Mouse (Mus musculus): Measurements from ENCODE around the gene Ubl3.

Ubl3 gene

DNA sequence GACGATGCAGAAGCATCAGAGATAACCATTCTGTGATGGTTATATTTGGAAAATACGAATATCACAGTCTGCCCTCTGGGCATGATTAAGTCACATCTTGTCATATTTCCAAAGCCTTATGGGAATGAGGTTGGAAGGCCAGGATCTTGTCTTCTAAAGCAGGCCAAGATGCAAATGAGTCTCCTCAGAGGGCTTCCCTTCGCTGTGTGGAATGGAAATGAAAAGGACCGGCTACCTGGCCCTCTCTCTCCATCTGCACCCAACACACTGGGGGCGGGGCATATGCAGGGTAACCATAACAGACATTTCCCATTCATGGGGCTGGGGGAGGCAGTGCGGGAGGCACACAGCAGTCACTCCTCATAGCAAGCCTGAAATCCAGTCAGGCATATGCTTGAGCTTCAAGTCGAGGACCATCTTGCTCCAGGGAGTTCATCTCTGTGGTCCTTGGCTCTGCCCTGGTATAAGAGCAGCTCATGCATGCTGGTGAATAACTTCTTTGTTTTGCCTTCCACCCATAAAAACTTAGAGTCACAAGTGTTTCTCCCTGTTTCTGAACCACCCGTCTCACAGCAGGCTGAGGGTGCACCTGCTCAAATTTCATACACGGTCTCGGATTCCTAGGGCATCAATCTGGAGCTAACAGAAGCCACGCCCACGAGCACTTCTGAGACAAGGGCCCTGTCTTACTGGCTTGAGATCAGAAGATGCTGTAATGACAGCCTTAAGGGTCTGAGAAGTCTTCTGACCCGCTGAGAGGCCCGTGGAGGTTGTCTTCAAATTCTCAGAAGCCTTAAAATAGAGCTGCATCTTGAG lies 83.8 kb downstream of the Ubl3 start:
- no peak for DNase-seq

- no peak for DNase-seq
Measured at GRCm38 (mm10) chr5:148466933-148467607, 85.5 kb downstream of the Ubl3 start.

DNA sequence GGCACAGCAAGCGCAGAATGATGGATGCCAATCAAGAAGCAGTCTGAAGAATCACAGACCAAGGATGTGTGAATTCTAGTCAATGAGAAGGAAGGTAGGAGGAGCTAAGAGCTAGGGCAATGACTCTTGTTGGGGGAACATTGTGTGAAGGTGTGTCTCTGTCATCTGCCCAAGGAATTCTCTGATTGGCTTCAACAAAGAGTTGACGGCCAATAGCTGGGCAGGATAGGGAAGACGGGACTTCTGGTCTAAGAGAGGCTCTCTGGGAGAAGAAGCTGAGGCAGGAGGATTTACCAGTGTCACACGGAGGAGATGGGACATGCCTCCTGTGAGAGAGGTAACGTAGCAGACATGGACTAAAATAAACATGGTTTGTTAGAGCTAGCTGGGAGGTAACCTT lies 86.5 kb downstream of the Ubl3 start:
- DNase-seq: no peak

- peak; percentile 20 to 53 for DNase-seq
Measured at GRCm38 (mm10) chr5:148465091-148465490, 87.5 kb downstream of the Ubl3 start.

- no peak for DNase-seq
Measured at GRCm38 (mm10) chr5:148464489-148464888, 88.1 kb downstream of the Ubl3 start.

DNA sequence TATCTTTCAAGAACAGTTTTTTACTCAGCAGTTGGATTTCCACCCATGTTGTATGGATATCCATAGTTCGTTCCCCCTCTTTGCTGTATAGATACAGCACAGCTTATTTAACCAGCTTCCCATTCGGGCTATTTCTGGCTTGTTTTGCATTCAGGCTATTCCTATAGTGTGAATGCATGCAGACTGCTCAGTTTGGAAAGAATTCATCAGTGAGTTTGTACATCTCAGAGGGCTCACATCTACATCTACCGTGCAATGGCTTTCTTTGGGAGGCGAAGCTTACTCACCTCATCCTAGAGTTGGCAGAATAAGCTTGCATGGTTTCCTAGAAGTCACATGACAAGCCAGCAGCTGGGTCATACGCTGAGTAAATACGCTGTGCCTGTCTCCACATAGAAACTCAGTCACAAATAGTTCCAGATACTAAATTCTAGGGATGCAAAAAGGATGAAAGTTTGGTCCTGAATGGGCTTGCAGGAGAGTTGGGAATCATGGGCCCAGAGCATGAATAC lies 88.8 kb downstream of the Ubl3 start:
- DNase-seq: no peak

Measured in kidney, postnatal 25 days (tissue).